Mouse (Mus musculus) urinary bladder, postnatal 10 days (tissue): ENCODE measurements around the gene Ttll1.
"Not testable (repeated sequence)": the region's sequence is repeated elsewhere in the genome, so short reads cannot be mapped to it uniquely, and the experiment has no call there.

Experiments used
- DNase-seq: peaks from one replicate; pipeline ENCODE4 v3.0.0; 2022; ENCODE audit warnings: low spot score

Gene Ttll1

DNA sequence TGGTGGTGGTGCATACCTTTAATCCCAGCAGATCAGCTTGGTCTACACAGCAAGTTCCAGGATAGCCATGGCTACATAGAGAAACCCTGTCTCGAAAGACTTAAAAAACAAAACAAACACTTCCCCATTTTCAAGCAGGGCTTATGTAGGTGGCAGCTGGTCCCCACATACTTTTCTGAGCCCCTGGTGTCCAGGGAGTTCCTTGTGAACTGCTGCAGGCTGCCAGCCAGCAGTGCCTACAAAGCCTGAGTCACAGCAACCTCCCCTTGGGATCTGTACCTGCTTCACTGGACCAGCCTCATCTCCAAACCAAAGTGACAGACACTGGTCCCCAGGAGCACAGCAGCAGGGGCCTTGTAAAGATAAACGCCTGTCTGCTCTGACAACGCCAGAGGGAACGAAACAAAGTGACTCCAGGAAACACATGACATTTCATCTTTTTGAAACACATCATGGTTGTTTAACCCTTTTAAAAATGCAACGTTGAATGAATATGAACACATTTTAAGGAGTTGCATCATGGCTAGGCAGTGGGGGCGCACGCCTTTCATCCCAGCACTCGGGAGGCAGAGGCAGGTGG lies 28.0 kb downstream of the Ttll1 start:
- no peak for DNase-seq

DNA sequence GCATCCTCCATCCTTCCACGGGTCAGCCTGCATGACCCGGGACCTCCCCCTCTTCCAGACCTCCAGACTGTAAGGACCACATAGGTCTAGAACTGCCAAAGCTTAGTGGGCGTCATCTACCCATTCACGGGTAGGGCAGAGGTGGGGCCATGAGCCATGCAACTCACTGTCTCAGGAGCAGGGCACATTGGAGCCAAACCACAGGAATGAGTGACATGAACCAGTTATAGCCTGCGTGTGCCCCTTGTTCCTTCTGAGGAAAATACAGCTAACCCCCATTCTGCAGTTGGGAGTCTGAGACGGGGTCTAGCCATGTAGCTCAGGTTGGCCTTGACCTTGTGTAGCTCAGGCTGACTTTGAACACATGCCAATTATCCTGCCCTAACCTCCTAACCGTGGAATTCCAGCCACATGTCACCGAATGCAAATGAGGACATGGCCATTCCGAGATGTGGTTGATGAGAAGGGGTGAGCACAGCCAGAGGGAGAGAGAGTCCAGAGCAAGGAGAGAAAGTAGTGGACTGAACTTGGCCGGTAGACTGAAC lies 29.4 kb downstream of the Ttll1 start:
- DNase-seq = no peak

DNA sequence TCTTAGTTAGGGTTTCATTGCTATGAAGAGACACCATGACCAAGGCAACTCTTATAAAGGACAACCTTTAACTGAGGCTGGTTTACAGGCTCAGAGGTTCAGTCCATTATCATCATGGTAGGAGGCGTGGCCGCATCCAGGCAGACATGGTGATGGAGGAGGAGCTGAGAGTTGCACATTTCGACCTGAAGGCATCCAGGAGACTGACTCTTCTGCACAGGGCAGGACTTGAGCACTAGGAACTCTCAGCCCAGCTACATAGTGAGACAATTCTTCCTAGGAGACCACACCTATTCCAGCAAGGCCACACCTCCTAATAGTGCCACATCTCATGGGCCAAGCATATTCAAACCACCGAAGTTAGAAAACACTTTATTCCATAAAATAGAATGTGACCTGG lies 30.9 kb downstream of the Ttll1 start:
- DNase-seq = no peak

DNA sequence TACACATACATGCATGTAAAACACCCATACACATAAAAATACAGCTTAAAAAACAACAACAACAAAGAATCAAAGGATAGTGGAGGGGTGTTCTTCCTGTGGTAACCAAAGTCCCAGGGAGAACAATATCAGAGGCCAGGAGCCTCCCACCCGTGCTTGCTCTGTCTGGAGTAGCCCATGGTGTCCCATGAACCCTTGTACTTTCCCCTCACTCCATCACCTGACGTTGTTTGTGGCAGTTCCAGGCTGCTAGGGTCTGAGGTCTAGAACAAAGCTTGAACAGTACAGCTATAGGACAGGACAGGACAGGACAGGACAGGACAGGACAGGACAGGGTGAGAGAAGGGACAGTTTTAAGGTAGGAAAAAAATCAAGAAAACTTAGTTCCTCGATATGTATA lies 32.6 kb downstream of the Ttll1 start:
- no peak for DNase-seq

DNA sequence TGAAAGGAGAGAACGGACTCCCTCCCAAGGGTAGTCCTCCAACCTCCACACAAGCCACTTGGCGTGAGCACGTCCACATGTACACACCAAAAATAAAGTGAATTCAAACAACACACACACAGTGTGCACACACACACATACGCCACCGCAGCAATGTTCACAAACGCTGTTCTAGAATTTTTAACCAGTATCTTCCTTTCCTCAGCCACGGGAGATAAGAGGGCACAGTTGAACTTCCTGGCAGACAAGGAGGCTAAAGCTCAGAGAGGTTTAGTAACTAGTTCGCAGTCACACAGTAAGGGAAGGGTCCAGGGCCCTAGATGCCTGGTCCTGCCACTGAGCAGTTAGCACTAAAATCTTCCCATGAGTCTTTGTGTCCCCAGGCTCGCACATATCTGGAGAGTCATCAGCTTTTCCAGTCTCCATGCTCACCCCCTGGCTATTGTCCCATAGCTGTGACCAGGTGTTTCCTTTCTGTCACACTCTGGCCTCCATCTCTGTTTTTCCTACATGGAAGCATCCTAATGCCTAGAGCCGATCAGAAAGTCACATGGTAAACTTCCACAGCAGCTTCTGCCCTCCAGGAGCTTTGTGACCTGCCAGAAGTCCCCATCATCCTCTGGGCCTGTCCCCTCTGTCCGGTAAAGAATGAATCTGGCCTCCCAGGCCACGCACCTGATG lies 34.0 kb downstream of the Ttll1 start:
- no peak for DNase-seq

DNA sequence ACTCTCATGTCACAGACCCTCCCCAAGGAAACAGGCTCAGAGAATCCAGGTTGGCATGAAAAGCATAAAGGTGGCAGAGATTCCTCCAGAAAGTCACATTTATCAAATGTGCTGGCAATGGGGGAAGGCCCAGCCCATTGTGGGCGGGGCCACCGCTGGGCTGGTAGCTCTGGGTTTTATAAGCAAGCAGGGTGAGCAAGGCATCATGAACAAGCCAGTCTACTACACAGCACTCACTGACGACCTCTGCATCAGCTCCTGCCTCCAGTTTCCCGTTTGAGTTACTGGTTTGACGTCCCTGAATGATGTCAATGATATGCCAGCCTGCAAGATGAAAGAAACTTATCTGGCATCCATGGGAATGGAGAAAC lies 36.2 kb downstream of the Ttll1 start:
- no peak for DNase-seq

DNA sequence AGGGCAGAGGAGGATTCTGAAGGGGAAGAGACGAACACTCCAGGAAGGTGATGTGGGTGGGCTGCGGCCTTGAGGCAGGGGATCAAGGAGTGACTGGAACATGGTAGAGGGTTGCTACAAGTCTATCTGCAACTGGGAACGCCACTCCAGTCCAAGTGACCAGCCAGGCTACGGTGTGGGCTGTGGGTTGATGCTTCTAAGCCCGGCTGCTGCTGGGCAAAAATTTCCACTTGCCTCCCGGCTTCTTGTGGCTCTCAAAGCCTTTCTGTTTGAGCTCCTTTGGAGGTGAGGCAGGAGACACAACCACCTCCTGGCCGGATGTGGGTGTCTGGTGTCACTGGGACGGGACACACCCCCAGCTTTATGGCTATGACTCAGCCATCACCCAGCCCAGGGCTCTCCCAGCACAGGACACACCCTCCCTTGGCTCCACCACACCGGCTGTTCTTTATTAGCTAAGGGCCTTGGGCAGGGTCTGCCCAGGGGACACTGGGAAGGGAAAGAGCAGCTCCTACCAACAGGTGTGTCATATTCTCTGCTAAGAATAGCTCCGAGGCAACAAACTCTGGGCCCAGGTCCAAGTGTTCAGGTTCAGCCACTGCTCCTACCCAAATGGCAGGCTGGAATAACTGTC lies 36.7 kb downstream of the Ttll1 start:
- no peak for DNase-seq

DNA sequence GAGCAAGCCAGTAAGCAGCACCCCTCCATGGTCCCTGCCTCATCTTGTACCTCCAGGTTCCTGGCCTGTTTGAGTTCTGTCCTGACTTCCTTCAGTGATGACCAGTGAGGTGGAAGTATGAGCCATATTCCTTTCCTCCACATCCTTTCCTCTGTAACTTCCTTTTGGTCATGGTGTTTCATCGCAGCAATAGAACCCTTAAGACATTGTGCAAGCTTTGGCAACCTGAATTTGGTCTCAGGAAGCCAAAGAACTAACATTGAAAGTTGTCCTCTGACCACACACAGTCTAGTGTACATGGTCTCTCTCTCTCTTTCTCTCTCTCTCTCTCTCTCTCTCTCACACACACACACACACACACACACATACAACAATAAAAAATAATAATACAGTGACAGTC lies 37.4 kb downstream of the Ttll1 start:
- DNase-seq = no peak

DNA sequence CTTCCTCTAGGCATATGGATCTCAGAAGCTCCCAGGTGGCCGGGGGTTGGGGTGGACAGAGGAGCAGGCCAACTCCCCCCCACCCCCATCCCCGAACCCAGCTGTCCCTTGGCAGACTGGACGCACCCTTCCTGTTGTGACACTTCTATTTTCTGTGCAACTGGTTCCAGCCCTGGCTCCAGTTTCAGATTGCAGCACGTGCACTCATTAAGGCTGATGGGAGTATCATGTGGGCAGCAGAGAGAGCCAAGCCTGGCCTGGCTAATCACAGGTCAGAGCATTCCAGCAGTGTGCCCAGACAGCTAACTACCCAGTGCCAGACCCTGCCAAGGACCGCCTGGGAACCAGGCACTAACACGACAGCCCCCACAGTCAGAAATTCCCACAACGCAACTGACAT lies 39.2 kb downstream of the Ttll1 start:
- DNase-seq = no peak

DNA sequence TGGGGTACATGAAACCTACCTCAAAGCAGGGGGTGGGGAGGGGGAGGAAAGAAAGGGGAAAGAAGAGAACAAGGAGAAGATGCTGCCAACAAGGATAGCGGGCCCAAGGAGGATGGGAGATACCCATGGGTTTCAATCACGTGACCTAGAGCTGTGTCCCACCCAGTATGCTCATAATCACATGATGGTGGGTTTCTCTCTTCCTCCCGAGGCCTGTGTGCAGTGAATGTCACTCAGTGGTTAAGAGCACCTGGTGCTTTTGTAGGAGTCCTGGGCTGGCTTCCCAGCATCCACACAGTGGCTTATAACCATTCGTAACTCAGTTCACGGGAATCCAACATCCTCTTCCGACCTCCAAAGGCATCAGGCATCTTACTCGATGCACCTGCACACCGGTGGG lies 40.2 kb downstream of the Ttll1 start:
- no peak for DNase-seq

DNA sequence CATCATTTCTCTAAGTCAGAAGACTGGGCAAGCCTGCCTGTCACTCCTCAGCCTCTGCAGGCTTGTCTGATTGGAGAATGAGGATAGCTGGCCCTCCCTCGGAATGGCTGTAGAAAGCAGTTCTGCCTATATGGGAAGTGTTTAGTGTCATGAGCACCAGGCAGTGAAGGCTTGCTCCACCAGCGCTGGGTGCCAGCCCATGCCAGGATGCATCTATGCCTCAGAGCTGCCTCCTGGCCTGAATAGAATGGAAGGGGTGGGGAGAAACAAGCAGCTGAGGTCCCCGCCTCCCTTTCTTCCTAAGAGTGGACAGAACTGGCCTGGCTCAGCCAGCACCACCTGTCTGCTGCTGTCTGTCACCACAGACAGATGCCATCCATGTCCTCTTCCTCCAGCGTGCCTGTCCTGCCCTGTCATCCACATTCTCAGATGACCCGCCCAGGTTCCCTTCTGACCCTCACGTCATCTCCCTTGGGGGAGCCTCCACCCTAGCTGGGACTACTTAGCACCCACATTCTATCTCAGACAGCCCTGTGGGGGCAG lies 41.3 kb downstream of the Ttll1 start:
- DNase-seq = no peak

DNA sequence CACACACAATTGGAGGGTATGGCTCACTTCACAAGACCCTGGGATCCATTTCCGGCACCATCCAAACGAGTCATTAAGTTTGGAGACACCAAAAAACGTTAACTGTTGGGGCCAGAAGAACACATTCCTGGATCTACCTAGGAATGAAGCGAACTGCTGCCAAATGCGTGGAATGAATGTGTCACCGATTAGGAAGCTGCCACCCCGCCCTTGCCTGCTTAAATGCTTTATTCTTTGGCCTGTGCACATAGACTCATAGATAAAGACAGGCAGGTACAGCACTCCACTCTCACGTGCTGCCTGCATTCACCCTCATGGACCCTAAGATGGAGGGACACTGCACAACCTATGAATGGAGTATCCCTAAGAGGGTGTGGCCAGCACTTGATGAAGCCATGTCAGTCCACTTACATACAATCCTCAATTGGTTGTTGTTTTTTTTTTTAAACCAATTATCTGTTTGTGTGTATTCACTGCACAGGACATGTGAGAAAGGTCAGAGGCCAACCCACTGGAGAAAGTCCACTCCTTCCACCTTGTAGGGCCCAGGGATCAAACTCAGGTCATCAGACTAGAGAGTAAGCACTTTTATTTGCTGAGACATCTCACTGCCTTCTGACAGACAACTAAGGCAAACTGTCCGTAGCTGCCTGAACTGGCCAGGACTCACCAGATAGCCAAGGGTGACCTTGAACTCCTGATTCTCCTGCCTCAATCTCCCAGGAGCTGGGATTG lies 43.3 kb downstream of the Ttll1 start:
- DNase-seq = no peak

DNA sequence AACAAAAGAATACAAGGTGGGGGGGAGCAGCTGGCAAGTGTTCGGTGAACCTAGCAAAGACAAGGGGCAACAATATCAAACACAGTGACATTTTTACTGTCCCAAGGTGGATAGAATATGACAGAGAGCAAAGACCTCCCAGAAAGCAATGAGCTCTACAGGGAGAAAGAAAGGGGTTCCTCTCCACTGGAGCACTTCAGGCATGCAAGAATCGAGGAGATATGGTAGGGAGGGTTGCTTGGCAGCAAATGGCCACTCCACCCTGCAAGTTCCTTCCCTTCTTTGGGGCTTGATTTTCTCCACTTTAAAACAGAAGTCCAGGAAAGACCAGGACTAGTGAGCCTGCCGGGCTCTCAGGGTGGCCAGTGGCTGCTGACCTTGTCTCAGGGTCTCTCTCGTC lies 44.4 kb downstream of the Ttll1 start:
- no peak for DNase-seq

DNA sequence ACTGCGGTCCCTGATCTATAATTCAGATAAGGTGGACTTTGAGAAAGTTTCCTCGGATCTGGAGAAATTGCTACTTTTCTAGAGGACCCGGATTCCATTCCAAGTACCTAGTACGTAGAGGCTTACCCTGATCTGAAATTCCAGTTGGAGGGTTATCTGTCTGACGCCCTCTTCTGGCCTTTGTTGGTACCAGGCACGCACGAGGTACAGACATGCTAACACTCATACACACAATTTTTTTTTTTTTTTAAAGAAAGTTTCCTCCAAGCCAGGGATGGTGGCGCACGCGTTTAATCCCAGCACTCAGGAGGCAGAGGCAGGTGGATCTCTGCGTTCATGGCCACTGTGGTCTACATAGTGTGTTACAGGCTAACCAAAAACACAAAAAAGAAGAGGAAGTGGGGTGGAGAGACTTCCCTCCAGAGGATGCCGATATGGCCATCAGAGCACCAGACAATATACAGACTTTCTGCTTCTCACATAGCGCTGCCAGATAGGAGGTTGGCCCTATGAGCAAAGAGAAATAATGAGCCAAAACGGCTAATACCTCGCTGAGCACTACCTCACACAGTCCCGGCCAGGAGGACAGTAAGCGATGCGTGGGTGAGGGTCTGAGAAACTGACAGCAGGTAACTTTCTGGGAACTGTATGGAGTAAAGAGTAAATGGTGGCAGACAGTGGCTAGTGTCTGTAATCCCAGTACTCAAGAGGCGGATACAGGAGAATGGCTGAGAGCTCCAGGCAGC lies 45.6 kb downstream of the Ttll1 start:
- no peak for DNase-seq

DNA sequence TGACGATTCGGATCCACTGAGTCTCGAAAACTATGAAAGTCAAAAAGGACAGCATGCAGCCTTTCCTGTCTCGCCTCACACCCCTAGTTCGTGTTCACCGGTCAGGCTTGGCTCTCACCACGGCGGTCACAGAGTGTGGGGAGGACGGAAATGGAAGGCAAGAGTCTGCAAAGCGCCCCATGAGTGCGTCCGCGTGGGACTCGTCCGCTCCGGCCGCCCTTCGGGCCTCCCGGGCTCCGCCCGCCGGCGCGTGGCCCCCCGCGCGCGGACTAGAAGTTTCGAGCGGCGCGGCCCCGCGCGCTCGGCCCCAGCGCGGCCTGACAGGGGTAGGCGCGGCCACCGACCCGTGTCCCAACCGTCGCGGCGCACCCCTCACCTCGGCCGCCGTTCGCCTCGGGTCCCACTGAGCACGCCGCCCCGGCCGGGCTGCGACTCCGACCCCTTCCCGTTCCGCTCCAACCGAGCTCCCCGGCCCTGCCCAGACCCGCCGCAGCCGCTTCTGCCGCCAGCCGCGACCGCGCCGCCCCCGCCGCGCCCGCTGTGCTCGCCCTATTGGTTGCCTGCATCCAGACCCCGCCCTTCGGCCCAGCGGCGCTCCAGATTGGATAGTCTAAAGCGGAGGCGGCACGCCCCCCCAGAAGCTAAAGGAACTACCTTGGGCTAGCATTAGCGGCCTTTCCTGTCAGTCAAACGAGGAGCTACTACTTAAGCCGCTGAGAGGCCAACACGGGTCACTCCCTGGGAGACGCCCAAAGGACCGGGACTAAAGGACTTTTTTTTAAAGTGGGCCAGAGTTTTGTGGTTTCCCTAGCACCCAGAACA lies 46.4 kb downstream of the Ttll1 start, which contains the start of gene Pacsin2:
TSS of gene Pacsin2 (minus strand) at position 524 of the 822 bp plus-strand sequence.
- DNase-seq = peak; percentile 93

DNA sequence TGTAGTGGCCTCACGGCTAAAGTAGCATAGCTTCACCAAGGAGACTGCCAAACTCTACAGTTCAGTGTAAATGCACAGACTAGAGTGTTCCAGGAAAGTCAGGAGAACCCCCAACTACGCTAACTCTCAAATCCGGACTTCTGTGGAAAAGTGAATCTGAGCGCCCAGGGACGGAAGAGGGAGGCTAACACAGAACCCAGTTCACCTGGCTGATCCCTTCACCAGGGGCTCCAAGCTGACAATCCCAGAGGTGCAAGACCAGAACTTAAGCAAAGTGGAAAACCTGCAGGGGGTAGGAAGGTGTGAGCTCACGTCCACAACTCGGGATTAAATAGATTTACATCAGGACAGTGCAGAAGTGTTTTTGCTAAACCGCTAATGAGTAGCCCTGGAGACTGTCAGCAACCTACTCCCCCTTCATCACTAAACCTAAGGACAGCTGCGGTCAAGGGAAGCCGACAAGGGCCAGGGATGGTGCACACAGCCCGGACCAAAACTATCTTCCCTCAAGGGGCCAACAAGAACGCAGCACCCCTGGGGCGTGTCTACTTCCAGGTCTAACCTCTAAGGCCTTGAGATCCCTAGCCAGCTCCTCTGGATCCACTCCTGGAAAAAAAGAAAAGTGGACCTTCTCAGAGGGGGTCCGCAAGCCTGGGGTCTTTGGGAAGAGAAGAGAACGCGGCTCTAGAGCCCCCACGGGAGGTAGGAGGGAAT lies 47.2 kb downstream of the Ttll1 start:
- DNase-seq = no peak

DNA sequence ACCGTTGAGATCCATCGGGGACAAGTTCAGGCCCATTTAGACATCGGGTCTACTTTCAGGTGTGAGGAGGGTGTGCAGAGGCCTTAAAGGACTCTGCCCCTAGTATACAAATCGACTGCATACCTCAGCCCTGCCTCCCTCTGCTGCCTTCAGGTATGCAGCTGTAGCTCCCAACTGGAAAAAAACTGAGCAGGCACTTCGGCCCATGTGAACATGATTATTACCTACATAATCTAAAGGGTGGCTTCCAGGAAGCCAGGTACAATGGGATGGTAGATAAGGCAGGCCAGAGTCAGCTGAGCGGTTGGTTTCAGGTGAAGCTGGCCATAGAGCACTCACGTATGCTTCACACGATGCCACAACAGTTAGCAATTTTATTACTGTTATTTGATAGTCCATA lies 48.3 kb downstream of the Ttll1 start:
- not testable (repeated sequence) for DNase-seq

DNA sequence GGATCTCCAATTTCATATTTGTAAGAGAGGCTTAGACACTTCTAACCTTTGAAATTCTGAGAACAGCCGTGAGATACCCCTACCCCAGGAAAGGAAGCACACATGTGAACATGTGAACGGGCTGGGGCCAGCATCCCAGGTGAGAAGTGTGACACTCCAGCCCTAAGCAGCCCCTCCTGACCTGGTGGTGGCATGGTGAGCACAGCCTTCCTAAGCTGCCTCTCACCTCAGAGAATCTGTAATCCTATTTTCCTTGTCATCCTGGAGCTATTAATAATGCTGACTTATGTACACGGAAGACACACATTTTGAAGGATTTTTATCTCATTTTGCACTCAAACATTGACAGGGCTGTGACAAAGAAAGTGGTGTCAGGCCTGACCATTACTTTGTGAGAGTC lies 49.8 kb downstream of the Ttll1 start:
- no peak for DNase-seq

DNA sequence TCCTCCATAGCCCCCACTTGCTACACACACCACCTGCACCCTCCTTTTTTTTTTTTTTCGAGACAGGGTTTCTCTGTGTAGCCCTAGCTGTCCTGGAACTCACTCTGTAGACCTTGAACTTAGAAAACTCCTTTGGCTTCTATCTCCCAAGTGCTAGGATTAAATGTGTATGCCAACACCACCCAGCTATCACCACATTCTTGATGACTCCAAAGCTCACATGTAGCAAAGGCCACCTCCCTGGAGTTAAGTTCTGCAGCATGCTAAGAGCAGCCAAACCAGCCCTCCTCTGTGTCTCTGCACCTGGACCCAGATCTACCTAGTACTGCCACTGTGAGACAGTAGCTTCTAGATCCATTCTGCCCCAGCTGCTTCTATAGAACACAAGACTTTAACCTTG lies 53.2 kb downstream of the Ttll1 start:
- no peak for DNase-seq

DNA sequence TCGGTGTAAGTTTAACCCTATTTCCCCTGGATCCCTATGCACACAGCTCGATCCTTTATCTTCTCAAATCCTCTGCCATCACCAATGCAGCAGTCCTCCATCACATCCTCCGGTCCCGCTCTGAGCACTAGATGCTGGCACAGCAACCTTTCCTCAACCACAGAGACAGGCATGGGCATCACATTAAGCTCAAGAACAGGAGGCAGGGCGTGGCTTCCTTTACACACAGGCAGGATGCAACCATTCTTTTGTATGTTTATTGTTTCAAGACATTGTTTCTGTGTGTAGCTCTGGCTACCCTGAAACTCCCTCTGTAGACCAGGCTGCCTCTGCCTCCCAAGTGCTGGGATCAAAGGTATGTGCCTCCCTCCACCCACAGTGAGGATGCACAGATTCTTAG lies 55.1 kb downstream of the Ttll1 start:
- no peak for DNase-seq
